Mouse (Mus musculus): ENCODE data around the gene Lemd2.
"Not testable (repeated sequence)": the region's sequence is repeated elsewhere in the genome, so short reads cannot be mapped to it uniquely, and the experiment has no call there.

The Lemd2 gene

DNA sequence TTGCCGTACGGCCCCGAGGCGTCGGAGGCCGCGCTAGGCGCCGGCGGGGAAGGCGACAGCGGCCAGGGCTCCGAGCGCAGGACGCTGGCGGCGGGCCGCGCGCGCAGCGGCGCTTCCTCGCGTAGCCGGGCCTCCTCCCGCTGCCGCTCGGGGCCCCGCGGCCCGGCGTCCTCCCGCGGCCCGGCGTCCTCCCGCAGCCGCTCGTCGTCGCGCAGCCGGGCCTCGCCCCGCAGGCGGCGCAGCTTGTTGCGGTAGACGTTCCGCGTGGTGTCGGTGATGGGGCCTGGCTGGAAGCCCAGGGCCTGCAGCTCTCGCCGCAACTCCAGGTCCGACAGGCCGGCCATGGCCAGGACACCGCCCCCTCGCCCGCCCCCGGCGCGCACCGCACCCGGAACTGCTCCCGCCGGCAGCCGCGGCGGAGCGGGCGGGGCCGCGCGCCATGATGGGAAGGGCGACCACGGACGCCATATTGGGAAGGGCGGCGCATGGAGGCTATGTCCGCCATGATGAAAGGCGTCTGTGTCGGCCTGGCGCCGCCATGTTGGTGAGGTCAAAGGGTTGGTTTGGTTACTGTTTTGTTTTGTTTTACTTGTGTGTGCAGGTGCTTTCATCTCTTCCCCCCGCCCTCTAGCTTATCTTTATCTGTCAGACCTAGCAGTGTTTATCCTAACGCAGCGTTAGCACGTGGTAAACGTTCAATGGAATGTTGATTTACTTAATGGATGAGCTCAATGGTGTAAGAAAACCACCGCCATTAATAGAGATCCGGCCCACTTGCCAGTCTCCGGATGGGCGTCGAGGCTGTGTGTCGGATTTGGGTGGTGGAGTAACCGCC, at the start of gene Lemd2:
Gene Lemd2, minus strand, starts transcription at position 395 of the 835 bp plus-strand sequence.
- DNase-seq: peak; percentile 98

DNA sequence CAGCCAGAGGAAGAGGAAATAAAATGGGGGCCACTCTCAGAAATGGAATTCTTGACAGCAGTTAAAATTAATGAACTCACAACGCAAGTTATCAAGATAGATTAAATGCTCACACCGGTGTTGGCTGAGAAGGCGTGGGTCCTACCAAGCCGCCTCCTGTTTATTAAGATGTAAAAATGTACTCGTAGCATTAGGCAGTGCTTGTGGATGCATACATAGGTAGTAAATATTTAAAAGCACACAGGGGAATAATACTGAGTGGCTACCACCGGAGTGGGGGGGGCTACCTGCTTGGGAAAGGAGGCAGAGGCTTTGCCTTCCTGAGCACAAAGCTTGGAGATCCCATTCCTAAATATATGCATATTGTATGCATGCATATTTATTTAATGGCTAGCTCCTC, 46.9 kb upstream of the Lemd2 start:
- no peak for DNase-seq

DNA sequence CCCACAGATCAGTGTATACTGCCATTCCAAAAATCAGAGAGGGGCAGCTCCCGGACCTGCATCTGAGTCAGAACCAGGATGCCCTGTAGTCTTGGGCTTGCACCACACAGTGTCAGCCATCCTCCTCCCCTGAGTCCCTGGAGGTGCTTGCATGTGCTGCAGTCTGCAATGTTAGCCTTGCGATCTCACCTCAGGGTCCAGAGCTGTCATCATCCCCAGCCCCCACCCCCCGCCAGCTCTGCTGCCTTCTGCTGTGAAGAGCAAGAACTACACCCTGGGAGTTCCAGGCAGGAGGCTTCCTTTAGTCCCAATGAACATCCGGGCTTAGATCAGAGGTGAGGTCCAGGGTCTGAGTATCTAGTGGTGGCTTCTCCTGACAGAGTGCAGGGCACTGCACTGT, 46.2 kb upstream of the Lemd2 start:
- no peak for DNase-seq

DNA sequence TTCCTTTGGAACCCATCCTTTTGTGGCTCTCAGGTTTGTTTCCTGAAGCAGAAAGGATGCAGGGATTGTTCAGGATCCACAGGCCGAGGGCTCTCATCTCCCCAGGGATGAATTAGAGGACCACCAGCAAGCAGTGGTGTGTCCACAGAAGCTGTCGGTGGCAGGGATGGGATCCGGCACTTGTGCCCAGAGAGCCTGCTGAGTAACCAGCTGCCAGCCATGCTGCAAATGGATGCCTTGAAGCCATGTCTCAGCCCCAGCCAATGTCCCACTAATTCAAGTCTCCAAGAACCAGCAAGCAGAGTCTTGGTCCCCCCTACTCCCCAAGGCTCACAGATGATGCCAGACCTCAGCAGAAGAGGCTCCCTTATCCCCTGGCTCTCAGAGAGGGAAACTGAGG, 44.8 kb upstream of the Lemd2 start:
- DNase-seq: no peak

DNA sequence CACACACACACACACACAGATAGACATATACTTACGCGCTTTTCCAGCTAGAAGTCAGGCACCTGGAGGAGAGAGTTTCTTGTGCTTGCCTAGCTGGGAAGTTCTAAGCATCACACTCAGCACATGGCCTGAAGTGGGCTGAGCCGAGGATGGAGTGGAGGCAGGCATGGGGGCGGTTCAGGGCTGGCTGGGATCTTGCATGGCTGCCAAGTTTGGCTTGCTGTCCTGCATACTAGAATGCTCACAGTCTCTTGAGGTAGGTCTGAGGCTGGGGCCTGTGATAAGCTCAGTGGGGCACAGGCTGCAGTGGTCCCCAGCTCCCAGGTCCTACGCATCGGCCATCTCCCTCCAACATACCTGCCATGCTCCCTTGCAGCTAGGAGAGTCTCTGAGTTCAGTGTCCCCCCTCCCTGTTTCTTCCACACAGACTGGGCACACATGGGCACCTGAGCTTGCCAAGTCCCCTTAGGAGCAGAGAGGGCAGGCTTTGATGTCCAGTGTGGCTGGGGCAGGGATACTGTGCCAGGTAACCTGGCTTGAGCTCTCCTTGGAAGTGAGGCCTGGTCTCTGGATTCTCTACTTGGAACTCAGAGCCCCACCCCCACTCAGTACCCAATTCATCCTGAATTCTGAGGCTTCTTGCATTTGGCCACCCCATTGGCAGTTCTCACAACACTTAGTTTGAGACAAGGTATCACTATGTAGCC, 43.6 kb upstream of the Lemd2 start:
- DNase-seq: no peak

DNA sequence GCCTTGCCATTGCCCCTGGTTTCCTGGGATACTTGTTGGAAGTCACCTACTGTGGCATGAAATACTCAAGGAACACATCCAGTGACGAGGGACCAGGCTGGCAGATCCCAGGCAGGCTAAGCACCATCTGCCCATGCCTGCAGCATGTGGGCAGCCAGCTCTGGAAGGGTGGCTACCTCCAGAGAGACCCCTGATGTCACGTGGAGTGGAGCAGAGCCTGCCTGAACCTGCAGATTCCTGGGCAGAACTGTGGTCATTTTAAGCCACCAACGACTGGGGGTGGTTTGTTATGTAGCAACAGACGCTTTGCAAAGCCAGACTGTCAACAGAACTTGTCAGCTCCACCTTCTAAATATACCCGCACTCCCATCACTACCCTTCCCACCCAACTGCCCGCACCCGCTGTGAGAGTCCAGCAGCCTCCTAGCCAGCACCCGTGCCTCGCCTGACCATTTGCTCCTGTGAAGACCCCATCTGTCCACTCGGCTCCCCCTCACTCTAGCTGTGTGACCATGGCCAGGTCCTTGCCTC, 41.6 kb upstream of the Lemd2 start:
- peak; percentile 14 for DNase-seq

DNA sequence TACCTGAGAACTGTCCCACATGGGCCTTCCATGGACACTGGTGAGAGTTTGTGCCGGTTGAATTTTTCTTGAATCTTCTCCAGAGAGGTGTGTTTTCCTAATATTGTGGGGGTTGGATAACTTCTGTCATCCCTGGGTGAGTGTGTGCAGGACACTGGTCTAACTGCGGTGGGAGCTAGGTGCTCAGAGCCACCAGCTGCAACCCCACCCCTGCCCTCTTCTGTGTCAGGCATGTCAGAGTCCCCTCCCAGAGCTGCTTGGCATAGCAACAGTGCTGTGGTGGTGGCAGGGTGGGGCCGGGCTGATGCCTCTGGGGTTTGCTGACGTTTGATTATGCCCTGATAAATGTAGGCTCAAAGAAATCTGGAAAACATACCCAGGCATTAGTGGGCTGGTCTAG, 40.6 kb upstream of the Lemd2 start:
- DNase-seq: no peak

DNA sequence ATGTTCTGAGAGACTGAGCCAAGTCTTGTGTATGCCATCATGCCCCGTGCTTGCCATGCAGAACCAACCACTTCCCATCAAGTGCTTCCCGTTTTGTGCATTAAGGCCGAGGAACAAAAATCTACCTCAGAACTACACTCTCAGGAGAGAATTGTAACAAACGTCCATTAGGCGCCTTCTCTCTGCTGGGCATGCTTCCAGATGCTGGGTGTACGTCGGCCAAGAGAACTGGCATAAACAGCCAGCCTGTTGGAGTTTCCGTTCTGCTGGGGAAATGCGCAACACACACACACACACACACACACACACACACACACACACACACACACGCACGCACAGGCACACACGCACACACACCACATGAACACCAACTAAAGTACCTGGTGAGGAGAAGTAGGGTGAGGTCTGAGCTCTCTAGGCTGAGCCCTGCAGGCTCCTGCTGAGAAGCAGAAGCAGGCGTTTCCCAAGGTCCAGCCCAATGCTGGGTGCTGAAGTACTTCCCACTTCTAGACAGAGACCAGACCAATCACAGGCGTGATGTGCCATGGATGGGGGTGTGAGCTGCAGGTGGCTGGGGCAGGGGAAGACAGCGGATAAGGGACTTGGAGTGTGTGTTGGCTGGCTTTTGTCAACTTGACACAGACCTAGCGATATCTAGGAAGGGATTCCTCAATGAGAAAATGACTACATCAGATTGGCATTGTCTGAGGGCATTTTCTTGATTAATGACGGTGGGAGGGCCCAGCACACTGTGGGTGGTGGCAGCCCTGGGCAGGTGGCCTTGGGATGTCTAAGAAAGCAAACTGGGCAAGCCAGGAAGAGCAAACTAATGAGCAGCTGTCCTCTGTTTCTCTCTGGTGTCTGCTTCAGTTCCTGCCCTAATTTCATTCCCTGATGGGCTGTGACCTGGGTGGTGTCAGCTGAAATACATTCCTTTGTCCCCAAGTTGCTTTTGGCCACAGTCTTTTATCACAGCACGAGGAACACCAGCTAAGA, 38.2 kb upstream of the Lemd2 start:
- peak; percentile 85 for DNase-seq

DNA sequence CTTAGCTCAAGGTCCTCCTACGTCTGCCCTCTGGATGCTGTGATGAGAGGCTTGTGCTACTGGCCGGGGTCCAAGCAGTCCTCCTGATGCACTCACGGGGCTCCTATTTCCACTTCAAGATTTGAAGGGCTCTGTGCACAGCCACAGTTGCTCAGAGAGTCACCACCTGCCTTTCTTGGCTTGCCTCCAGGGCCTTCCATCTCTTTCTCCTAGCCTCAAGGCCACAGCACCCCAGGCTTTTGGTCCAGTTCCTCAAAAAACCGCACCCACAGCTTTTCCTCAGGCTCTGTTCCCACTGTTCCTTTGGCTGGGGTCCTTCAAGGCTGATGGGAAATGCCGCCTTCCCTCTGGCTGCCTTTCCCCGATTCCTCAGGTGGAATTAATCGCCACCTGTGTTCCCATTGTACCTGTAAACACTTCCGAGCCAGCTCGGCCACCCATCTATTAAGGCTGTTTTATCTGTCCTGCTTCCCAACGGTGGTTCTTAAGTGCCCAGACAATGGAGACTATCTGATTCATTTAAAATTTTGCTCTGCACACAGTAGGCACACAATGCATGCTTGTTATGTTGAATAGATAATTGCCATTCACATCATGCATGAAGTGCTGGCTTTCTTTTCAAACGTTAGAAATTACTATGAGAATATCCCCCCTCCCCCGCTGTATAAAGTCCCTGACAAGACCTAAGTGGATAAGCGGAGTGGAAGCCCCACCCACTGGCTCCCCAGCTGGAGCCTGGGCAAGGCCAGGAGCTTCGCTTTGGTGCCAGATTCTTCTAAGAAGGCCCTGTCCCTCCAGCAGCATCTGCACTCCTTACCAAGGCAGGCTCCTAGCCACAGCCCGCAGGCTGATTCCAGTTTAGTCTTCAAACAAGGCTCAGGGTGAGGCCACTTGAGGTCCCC, 36.5 kb upstream of the Lemd2 start:
- peak; percentile 86 for DNase-seq

DNA sequence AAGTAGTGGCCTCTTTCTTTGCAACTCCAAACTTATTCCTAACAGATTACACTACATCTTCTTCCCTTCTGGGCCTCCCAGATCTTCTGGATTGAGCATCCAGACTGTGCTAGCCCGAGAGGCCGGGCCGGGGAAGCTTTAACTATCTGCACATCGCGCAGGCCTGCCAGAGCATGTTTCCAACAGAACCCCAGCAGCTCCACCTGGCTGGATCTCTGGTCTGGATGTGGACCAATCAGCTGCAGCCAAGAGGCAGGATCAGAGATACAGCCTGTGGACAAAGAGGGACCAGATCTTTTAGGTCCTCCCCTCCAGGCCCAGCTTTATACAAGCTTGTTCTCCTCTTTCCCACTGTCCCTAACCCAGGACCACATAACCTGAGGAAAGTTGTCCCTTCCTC, 35.7 kb upstream of the Lemd2 start:
- DNase-seq: no peak

DNA sequence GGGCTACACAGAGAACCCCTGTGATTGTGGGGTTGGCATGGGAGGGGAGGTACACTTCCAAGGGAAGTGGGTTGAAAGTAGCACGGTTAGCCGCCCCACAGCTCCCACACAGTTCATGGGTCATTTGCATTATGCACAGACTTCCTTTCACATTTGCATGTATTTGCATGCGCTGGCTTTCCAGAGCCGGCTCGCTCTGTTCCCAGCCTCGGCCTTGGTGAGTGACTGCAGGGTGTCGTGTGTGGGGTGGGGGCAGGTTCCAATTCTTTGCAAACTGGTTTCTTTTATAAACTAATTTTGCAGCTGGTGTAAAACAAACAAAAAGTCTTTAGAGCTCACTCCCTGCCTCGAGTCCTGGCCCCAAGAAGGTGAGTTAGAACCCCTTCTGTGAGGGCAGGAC, 34.4 kb upstream of the Lemd2 start:
- DNase-seq: no peak

DNA sequence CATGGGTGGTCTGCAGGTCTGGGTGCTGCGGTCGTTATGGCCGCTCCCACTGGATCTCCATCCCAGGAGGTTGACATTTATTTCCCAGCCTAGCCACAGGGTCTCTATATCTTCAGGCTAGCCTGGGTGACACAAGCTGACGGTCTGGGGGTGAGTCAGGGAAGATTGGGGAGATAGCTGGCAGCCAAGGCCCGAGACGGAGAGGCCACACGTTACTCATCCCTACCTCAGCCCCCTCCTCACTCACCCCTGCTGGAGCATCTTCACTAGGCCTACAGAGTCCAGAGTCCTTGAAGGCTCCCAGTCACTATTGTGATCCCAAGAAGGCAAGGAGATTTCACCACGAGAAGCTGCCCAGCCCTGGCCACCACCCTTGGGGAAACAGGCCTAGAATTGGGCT, 33.5 kb upstream of the Lemd2 start:
- no peak for DNase-seq

DNA sequence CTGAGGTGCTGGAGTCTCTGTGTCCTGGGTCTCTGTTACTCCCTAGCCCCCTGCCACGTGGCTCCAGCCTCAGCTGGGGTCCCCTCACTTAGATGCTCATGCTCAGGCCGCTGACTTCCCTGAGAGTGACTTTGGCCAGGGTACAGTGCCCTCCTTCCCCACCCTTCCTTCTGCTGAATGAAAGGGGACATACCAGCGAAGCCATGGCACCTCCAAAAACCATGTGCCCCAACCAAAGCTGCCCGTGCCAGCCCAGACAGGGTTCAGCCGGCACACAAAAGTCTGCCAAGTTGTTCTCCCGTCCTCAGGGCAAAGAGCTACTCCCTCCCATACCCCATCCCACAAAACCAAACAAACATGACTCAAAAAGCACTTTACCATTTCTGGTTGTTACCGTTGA, 29.0 kb upstream of the Lemd2 start:
- DNase-seq: no peak

DNA sequence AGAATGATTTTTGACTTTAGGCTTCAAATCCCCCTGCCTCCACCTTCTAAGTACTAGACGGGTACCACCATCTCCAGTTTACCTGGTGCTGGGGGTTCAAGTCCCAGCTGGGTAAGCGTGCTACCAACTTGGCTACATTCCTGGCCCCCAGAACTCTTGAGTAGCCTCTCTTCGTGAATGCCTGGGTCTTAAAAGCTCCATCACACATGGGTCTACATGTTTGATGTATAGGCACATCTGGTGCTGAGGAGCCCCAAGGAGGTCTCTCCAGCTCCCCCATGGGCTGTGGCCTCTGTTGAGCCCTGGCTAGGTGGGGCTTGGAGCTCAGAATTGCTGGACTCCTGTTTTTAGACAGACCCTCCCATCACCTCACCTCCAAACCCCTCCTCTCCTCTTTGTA, 27.9 kb upstream of the Lemd2 start:
- DNase-seq: no peak

DNA sequence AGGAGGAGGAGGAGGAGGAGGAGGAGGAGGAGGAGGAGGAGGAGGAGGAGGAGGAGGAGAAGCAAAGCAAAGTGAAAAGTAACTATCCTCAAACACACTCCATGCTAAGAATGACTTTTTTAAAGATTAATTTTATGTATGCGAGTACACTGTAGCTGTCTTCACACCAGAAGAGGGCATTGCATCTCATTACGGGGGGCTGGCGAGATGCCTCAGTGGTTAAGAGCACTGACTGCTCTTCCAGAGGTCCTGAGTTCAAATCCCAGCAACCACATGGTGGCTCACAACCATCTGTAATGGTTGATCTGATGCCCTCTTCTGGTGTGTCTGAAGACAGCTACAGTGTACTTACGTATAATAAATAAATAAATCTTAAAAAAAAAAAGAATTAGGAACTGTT, 27.3 kb upstream of the Lemd2 start:
- DNase-seq: not testable (repeated sequence)

DNA sequence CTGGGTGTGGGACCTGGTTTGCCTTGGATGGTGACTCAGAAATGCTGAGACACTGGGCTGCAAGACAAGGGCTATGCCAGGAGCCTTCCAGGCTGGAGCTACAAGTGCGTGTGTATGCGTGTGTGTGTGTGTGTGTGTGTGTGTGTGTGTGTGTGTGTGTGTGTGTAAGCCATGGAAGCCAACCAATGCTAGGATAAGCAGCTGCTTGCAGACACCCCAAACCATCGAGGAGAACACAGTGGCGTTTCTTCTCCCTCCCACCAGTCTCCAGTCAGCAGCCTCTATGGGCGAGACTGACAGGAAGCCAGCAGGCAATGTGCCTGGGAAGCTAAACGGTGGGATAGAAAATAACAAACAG, 26.9 kb upstream of the Lemd2 start:
- no peak for DNase-seq

DNA sequence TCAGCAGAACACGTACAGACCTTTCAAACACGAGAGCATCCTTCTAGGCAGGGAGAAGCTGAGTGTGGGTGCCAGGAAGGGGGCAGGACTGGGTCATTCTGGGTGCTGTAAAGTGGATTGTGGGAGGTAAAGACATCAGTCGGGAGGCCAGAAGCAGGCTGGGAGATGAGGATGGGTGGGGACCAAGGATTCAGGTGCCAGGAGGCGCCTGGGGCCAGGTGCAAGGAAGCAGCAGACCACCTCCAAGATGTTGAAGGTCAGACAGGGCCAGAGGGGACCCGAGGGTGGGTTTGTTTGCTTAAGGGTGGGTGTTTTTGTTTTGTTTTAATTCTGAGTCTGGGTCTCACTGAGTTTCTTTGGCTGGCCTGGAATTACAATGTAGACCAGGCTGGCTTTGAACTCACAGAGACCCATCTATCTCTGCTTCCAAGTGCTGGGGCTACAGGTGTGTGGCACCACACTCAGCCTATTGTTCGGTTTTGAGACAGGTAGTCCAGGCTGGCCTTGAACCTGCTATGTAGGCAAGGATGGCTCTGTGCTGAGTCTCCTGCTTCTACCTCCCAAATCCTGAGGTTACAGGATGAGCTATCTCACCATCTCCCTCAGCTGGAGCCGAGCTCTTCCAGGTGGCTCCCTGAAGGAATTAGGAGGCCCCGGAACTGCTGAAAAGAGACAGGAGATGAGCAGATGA, 26.3 kb upstream of the Lemd2 start:
- no peak for DNase-seq

DNA sequence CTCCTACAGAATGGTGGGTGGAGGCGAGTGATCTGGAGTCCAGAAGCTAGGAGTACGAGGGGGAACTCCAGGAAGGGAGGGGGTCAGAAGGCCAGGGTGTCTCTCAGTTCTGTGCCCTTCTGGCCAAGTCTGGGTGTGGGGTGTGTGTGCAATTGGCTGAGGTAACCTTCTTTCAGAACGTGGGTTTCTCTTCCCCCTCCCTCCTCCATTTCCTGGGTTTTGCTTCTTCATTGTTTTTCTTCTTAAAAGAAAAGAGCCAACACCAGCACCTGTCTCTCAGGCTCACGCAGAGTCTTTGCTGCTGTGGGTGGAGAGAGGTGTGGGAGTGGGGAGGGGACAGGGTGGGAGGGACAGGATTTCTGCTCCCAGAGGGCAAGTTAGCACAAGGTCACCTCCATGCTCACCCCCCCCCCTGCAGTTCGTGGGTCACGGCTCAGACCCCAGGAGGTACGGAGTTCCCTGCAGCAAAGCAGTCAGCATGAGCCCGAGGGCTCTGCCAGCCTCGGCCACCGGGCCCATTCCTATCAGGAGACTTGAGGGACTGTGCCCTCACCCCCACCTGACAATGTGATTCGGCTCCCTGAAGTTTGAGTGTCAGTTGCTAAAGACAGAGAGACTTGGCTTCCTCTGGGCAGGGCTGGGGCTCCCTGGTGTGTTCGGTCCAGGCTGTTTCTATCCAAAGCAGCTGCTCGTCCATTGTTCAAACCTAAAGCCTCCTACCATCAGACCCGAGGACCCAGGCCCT, 25.6 kb upstream of the Lemd2 start:
- no peak for DNase-seq

DNA sequence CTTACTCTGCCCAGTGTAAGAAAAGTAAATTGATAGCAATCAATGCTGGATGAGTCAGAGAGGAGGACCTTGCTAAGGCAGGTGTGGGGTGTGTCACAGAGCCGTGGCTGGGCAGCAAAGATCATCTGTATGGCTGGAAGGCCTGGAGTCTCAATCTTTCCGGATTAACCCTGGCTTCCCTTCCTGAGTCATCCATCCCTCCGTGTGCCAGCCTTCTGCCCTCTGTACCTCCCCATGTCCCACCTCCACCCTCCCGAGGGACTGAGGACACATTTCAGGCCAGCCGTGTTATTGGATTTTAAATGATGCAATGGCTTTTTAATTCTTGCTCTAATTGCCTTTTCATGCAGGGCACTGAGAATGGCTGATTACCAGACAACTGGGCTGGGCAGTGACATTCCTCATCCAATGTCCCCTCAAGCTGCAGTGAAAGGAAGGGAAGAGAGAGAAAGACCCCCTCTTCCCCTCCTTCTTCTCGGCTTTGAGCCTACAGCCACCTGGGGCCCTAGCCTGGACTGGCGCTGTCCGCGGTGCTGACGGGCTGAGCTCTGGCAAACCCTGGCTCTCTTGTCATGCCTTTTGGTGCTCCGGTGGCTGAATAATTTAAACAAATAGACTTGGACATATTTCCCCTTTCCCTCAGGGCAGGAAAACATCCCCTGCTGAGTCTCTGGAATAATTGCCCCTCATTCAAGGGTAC, 24.1 kb upstream of the Lemd2 start:
- DNase-seq: peak; percentile 65

DNA sequence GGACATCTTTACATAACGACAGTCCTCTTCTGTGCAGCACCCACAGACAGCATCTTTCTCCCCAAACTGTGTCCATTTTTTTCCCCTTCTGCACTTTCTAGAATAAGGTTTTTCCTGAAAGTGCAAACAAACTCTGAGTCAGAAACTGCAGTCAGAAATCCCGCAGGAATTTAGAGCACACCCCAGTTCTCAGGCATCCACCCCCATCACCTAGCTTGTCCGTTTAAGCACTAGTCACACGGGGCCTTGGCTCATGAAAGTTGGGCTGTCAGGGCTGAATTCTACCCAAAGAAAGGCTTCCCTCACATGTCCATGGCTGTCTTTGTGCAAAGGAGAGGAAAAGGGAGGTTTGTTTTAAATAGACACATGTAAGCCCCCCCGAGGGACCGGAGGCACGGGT, 23.0 kb upstream of the Lemd2 start:
- no peak for DNase-seq
